Mouse (Mus musculus) cerebellum, adult 2 months (tissue): ENCODE results near the gene Rnf26. TPM values are rescaled to one million over a fixed set of nuclear protein-coding genes. Genes with fewer than 3 reads are reported as not detected.
A peak's percentile ranks its signal among the peaks of the same experiment; 100 is the strongest.

Experiments
- DNase-seq, 2 experiments: peaks; one replicate each; pipeline ENCODE4 v3.0.0; 2021
- H3K27ac ChIP-seq: fragments of 200-500 bp; 2 replicates; pipeline ENCODE4 v1.5.1; 2012; ENCODE audit warnings: low read length, control low read depth, inconsistent platforms; ENCODE audit not compliant: insufficient read depth
- H3K27me3 ChIP-seq: fragments of 200-500 bp; 2 replicates; pipeline ENCODE4 v1.6.1; 2012; ENCODE audit warnings: inconsistent platforms, mild to moderate bottlenecking, low read length, moderate library complexity; ENCODE audit not compliant: control insufficient read depth, insufficient read depth
- H3K4me1 ChIP-seq: fragments of 200-500 bp; 2 replicates; pipeline ENCODE4 v1.6.1; 2011; ENCODE audit warnings: low read length; ENCODE audit not compliant: control insufficient read depth, insufficient read depth
- H3K4me3 ChIP-seq: fragments of 200-500 bp; replicated peaks from 2 replicates; pipeline ENCODE3; 2011; ENCODE audit warnings: mild to moderate bottlenecking, low read depth, low read length, control low read depth; ENCODE audit not compliant: insufficient read depth
- CTCF ChIP-seq: fragments of 200-500 bp; IDR thresholded peaks from 2 replicates; pipeline ENCODE4 v1.5.1; 2011; ENCODE audit warnings: low read depth, mild to moderate bottlenecking, control low read depth, low read length, moderate library complexity, borderline replicate concordance; ENCODE audit not compliant: insufficient read depth
- POLR2A ChIP-seq: fragments of 200-500 bp; IDR thresholded peaks from 2 replicates; pipeline ENCODE4 v1.6.1; 2011; ENCODE audit warnings: low read length, control low read depth, borderline replicate concordance; ENCODE audit not compliant: insufficient read depth
- WGBS: fragments of 180-500 bp; shearing (Covaris S2); methylation state at CpG from one replicate; pipeline ENCODE4 v1.1.7; 2018; 5-methylcytosine and 5-hydroxymethylcytosine counted together
- polyA plus RNA-seq: library from polyadenylated mRNA; depleted of rRNA; stranded (reverse); fragments of >200 nt; gene quantifications from 2 replicates; pipeline ENCODE4 v1.2.3, GENCODE M21; 2012

The Rnf26 gene
- polyA plus RNA-seq, 1 experiment = 34.0 TPM

- peaks cover 54% of the 10 kb centered on the region for H3K4me1 ChIP-seq
- TF ChIP-seq POLR2A (no peak), CTCF (no peak)
- WGBS = 73% methylated on average over 10 of the region's 10 CpGs
- no peaks in the 10 kb centered on the region for H3K27me3 ChIP-seq
- DNase-seq = peak; percentile 19 to 31
- H3K4me3 ChIP-seq = no peak overlapping the region
- H3K27ac ChIP-seq = peak overlapping the region; percentile 80
Observed at GRCm38 (mm10) chr9:44079997-44080780, 33.1 kb downstream of the Rnf26 start.

DNA sequence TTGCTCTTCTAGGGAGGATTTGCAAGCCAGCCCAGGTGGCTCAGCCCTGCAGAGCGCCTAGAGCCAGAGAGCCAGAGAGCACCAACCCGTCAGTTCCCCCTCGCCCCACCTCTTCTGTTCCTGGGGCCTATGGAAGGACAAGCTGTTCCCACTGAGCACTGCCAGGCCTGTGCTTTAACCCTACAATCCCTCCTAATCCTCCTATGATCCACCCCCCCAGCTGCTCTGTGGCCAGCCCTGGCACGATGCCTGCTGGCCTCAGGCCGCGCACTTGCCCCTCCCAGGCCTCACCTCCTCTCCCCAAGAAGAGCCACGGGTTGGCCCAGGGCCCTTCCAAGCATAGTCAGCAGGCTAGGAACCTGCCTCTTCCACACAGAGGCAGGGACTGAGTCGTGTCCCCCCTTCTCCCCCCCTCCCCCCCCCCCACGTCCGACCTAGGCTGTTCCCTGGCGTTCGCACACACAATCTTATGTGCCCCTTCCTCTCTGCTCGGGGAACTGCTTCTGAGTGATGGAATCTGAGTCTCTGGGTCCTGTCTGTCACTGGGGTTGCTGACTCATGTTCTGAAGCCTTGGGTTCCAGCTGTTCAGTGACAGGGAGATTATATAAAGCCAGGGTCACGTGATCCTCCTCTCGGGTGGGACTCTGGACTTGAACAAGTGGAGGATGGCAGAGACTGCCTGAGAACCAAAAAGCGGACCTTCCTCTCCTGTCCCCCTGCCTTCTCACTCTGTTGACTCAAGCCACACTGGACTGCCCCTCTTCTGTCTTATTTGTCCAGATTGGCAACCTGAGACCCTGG, 34.2 kb downstream of the Rnf26 start:
- TF ChIP-seq CTCF (no peak), POLR2A (no peak)
- Histone ChIP-seq H3K4me1 (peaks cover 58% of the 10 kb centered on the region), H3K27me3 (no peaks in the 10 kb centered on the region), H3K4me3 (no peak overlapping the region), H3K27ac (peak overlapping the region; percentile 80)
- peak; percentile 92 to 96 for DNase-seq
- WGBS = 7% methylated on average over 16 of the region's 16 CpGs

GRCm38 (mm10) chr9:44078136-44078797, 35.0 kb downstream of the Rnf26 start:
- H3K27ac ChIP-seq = peak overlapping the region; percentile 70
- DNase-seq = no peak
- TF ChIP-seq POLR2A (no peak), CTCF (no peak)
- peak overlapping the region; percentile 12 for H3K4me3 ChIP-seq
- 43% methylated on average over 10 of the region's 10 CpGs for WGBS
- peaks cover 57% of the 10 kb centered on the region for H3K4me1 ChIP-seq
- no peaks in the 10 kb centered on the region for H3K27me3 ChIP-seq

- H3K27me3 ChIP-seq = no peaks in the 10 kb centered on the region
- WGBS = 80% methylated on average over 11 of the region's 11 CpGs
- H3K27ac ChIP-seq = peak overlapping the region; percentile 70
- H3K4me3 ChIP-seq = no peak overlapping the region
- DNase-seq = peak in 1 of 2 experiments; percentile 15
- TF ChIP-seq POLR2A = no peak
- TF ChIP-seq CTCF = no peak
- H3K4me1 ChIP-seq = peaks cover 64% of the 10 kb centered on the region
Observed at GRCm38 (mm10) chr9:44077266-44077910, 35.9 kb downstream of the Rnf26 start.

DNA sequence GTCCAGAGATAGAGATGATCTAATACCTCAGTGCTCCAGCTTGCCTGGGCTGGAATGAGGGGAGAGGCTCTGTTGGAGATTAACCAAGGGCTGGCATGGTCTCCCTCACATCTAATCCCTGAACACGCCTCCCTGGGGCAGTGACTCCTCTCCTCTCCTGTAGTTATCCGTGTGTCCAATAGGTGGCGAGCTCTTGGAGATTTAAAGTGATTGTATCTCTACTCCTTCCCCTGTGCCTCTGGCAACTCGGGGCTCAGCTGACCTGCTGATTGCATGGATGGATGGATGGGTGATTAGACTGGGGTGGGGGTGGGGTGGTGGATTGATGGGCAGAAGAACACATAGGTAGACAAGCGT, 36.6 kb downstream of the Rnf26 start:
- H3K4me1 ChIP-seq = peaks cover 67% of the 10 kb centered on the region
- DNase-seq = peak; percentile 68 to 76
- no peak overlapping the region for H3K4me3 ChIP-seq
- 13% methylated on average over 5 of the region's 5 CpGs for WGBS
- no peaks in the 10 kb centered on the region for H3K27me3 ChIP-seq
- TF ChIP-seq POLR2A (no peak), CTCF (peak; percentile 69; the same call in 1 of the 2 replicates)
- H3K27ac ChIP-seq = no peak overlapping the region

DNA sequence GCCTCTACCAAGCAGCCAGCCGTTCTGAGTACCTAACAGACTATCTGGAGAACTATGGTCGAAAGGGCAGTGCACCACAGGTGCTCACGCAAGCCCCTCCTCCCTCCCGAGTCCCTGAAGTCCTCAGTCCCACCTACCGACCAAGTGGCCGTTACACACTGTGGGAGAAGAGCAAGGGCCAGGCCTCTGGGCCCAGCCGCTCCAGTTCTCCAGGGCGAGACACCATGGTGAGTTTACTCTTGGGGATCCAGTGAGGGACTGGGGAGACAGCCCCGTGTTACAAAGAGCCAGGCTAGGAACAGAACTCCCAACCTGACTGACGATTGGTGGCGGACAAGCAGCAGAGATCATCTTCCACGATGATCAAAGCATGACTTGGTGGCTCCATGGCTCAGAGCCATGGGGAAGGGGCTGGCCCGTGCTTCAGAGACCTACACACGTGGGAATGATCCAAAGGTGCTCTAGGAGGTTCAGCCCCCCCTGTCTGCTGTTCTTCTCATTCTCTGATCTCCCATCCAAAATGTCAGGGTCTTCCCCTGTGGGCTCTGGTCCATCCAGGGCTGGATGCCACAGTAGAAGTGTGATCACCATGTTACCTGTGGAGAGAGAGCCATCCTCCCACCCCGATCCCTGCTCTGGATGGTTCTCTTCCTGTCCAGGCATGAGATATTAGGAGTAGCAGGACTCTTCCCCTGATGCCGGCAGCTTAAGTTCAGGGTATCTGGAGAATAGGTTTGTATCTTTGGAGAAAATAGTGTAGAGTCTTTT, 37.1 kb downstream of the Rnf26 start:
- WGBS = 69% methylated on average over 16 of the region's 16 CpGs
- H3K4me3 ChIP-seq = no peak overlapping the region
- no peaks in the 10 kb centered on the region for H3K27me3 ChIP-seq
- TF ChIP-seq POLR2A (no peak), CTCF (no peak)
- peak in 1 of 2 experiments; percentile 18 for DNase-seq
- H3K27ac ChIP-seq = peak overlapping the region; percentile 22; the same call in 1 of the 2 replicates
- H3K4me1 ChIP-seq = peaks cover 70% of the 10 kb centered on the region
